Mouse (Mus musculus) CD4-positive, CD25-positive, alpha-beta regulatory T cell, adult 2 months (primary cell): ENCODE results near the gene Lrwd1.
A peak's percentile ranks its signal among the peaks of the same experiment; 100 is the strongest.
"Not testable (repeated sequence)": the region's sequence is repeated elsewhere in the genome, so short reads cannot be mapped to it uniquely, and the experiment has no call there.

ENCODE experiments used
- DNase-seq: peaks from one replicate; pipeline ENCODE4 v3.0.0-alpha.2; 2012; ENCODE audit warnings: low read depth, low spot score

Lrwd1 gene

GRCm38 (mm10) chr5:136147704-136148103 lies 11.8 kb upstream of the Lrwd1 start:
- no peak for DNase-seq

DNA sequence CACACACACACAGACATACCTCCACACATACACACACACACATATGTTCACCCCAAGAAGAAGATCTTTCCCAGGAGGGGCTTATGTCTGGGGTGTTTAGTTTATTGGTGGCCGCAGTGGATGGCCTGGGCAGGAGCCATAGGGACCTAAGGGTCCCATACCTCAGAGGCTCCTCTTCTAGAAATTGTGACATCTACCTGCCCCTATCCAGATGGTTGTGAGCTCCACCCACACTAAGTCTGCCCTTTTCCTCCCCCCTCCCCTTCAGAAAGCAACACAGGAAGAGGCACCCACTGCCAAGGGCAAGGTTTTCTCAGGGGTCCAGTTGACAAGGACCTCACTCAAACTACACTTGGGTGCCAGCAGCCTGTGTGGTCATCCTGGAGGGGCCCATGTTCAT lies 11.1 kb upstream of the Lrwd1 start:
- DNase-seq = peak; percentile 69

GRCm38 (mm10) chr5:136144606-136145430 lies 8.9 kb upstream of the Lrwd1 start:
- no peak for DNase-seq

- peak; percentile 56 for DNase-seq
These were observed 7.4 kb upstream of the Lrwd1 start for GRCm38 (mm10) chr5:136143161-136143755.

- peak; percentile 63 for DNase-seq
These were observed 6.9 kb upstream of the Lrwd1 start for GRCm38 (mm10) chr5:136142746-136143145.

GRCm38 (mm10) chr5:136140057-136140482 lies 4.2 kb upstream of the Lrwd1 start:
- no peak for DNase-seq

DNA sequence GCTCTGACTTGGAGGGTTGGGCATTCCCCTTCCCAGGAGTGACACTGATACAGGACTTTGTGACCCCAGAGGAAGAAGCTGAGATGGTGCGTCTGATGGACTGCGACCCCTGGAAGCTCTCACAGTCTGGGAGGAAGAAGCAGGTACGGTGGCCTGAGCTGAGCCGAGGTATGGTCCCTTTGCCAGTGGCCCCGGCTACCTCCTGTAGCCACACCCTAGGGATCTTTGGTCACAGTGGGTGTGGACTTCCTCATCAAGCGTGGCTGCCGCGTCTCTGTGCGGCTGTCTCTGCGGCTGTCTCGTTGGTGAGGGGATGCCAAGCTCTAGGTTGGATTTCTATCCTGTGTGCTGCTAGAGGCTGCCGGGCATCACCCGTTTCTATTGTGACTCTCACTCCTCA lies 3.5 kb upstream of the Lrwd1 start:
- DNase-seq = no peak

- DNase-seq = peak; percentile 88
These were observed 1.9 kb upstream of the Lrwd1 start for GRCm38 (mm10) chr5:136137658-136138274.

DNA sequence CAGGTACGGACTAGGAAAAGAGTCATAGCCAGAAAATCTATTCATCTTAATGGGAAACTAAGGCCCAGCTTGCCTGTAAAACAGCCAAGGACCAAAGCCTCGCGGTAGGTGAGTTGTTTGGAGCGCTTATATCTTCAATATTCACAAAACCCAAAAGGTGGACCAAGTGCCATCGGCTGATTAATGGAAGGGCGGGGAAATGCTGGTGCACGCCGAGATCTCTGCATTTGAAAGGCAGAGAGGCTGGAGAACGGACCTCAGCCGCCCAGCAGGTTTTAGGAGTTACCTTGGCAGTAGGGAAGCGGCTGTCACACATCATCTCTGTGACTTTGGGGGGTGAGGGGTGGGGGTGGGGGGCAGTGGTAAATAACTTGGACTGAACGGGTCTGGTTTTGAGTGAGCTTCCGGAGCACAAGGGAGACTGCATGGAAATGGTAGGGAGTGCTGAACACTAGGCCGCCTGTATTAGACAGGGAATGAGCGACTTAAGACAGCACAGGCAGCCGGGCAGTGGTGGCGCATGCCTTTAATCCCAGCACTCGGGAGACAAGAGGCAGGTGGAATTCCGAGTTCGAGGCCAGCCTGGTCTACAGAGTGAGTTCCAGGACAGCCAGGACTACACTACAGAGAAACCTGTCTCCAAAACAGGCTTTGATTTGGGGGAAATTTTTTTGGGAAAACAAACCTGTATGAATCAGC lies 567 bp upstream of the Lrwd1 start:
- DNase-seq = no peak

- no peak for DNase-seq
These were observed 13.7 kb downstream of the Lrwd1 start for GRCm38 (mm10) chr5:136122165-136122564.

DNA sequence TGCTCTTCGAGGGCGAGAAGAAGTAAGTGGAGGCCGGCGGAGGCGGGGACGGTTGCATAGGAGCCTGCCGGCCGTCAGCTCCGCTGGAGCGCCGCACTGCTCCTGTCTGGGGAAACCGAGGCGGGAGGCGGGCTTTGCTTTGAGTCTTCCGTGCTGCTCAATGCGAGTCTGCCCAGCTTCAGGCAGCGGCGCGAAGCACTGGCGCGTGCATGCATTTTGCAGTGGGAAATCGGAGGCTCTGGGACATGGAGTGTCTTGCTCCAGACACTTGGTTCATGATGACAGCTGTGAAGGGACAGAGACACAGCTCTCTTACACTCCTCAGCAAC lies 19.1 kb downstream of the Lrwd1 start:
- no peak for DNase-seq

- peak; percentile 99 for DNase-seq
These were observed 19.7 kb downstream of the Lrwd1 start, which contains the start of gene Polr2j for GRCm38 (mm10) chr5:136115891-136116783. Gene Polr2j, plus strand, starts transcription at chr5:136116631.

- DNase-seq = not testable (repeated sequence)
These were observed 22.3 kb downstream of the Lrwd1 start for GRCm38 (mm10) chr5:136113546-136113945.

DNA sequence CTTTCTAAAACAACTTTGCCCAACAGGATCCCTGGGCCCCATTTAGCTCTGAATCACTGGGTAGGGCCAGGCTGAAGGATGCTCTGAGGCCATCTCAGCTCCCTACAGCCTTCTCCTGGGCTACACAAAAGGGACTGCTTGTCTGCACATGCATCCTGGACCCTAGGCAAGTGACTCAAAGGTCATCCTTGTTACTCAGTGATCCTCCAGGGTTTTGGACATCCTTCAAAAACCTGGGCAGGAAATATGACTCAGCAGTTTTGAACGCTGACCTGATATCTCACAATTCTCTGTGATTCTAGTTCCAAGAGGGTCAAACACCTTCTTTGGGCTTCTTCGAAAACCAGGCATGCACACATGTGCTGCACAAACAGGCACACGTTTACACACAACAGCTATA lies 26.8 kb downstream of the Lrwd1 start:
- no peak for DNase-seq

DNA sequence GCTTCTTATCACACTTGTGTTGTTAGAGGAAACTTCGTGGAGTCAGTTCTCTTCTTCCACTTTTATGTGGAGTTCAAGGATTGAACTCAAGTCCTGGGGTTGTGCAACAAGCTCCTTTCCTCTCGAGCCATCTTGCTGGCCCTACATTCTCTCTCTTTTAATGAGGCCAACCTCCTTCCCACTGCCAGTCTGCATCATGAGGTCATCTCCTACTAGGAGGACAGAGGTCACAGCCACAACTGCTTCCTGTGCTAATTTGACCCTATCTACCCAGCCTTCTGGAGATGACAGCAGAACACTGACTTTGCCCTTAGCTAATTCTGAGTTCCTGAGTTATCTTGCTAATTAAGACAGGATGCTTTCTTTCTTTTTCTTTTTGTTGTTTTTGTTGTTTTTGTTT lies 27.4 kb downstream of the Lrwd1 start:
- DNase-seq = no peak

GRCm38 (mm10) chr5:136104511-136104910 lies 31.4 kb downstream of the Lrwd1 start:
- peak; percentile 66 for DNase-seq

- DNase-seq = peak; percentile 92
These were observed 33.6 kb downstream of the Lrwd1 start for GRCm38 (mm10) chr5:136102099-136102820.

- no peak for DNase-seq
These were observed 37.3 kb downstream of the Lrwd1 start for GRCm38 (mm10) chr5:136098536-136098935.

DNA sequence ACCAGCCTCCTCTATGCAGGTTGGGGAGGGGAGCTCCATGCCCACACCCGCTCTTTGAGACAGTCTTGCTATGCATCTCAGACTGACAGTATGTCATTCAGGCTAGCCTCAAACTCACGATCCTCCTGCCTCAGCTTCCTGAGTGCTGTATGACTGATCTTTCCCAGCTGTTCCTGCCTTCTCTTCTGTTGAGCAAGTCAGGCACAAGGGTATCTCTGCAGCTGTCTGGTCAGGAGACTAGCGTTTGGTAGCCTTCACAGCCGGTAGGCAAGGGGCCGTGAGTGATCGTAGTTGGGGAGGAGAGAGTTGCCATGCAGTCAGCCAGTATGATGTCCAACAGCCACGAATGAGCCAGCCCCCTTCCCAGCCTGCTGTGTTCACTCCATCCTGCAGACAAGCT lies 40.8 kb downstream of the Lrwd1 start:
- no peak for DNase-seq

DNA sequence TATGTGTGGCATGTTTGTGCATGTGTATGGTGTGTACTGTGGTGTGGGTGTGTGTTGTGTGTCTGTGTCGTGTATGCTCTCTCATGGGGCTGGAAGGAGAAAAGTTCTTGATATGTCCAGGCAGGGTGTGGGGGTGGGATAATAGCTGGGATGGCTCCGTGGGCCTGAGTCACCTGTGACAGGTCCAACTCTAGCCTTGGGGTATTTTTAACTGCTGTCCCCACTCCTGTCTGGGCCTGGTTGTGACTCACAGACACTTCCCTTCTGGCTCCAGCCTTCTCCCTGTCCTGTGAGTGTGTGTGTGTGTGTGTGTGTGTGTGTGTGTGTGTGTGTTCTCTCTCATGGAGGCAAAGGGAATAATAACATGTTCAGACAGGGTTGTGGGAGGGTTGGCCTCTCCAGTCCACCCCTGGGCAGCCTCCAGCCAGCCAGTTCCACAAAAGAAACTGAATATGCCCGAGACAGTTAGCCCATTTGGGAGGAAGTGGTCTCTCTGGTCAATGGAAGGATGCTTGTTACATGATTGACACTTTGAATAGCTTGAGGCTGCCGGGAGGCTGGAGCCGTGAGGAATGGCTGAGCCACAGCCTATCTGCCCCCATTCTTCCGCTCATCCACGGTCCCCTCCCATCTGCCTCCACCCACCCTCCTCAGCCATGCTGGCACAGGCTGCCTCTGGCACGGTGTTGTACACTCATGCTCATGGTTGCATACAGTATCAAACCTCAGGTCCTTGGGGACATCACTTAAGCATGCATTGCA lies 41.4 kb downstream of the Lrwd1 start:
- no peak for DNase-seq
